Mouse (Mus musculus) heart, postnatal 0 days (tissue): Measurements from ENCODE around the gene Gm45844.

Experiments
- CTCF ChIP-seq: IDR thresholded peaks from 2 replicates; pipeline ENCODE4 v1.5.1; 2016; ENCODE audit warnings: antibody characterized with exemption, control low read depth, low read depth
- EP300 ChIP-seq: IDR thresholded peaks from 2 replicates; pipeline ENCODE4 v1.6.1; 2016; ENCODE audit warnings: antibody characterized with exemption, low read depth

- no peak for TF ChIP-seq CTCF
- no peak for TF ChIP-seq EP300
These were observed 92.2 kb downstream of the Gm45844 start for GRCm38 (mm10) chr7:7185897-7186296.
